Mouse (Mus musculus) heart, postnatal 36 days (tissue): Measurements from ENCODE around the gene Lcn12. TPM values are rescaled to one million over a fixed set of nuclear protein-coding genes. Genes with fewer than 3 reads are reported as not detected.
A peak's percentile ranks its signal among the peaks of the same experiment; 100 is the strongest.

Experiments
- DNase-seq, 2 experiments: peaks; one replicate each; pipeline ENCODE4 v3.0.0; 2021 to 2022
- intact Hi-C: fragments of 180-260 bp; cut with DNase I; formaldehyde crosslinking; loops from one replicate; pipeline ENCODE4 v1.15.1; 2025
- microRNA-seq, 2 experiments: library from miRNA; unstranded; fragments of <30 nt; microRNA quantifications; one replicate each; pipeline ENCODE4 v1.2.0; 2021; ENCODE audit warnings: borderline number of aligned reads in 2 of 2
- total RNA-seq, 2 experiments: library from RNA; stranded (reverse); gene quantifications; 2 replicates each; pipeline ENCODE4 v1.2.3; 2021

The Lcn12 gene
- total RNA-seq, 2 experiments from 2014 or later = not detected

DNA sequence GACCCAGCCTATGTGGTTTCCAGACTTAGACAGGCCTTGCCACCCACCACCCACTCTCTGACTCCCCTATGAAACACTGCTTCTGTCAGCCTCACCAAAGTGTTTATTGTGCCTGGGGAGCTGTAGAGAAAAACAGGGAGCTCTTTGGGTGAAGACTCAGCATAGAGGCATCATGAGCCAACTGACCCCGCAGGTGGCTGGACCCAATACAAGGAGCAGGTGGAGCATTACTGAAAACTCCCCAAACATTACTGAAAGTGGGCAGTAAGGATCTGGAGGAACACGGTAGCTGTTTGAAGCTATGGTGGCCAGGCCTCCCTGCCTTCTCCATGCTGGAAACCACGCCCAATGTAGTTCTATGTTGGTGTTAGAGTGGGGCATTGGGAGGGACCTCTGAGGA lies 30.1 kb downstream of the Lcn12 start:
- no peak for DNase-seq
- intact Hi-C loops = loop anchor here (2.0 kb wide), 1 partner anchor 37 kb away; the partner anchor contains the start of genes C8g and Fbxw5

DNA sequence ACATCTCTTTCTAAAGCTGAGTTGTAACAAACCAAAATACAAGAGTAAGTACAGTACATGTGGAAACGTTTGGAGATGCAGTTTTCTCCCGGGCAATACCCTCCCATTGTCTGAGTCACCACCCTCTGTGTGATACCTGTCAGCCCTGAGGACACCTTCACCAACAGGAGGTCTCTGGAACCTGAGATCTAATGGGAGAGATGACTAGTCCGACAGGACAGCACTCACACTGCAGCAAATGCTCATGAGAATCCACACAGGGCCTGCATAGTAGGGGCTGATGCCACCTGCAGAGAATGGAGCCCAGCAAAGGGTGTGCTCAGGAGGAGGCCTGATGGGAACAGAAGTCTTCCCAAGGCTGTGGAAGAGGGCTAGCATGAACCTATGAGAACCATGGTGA lies 32.3 kb downstream of the Lcn12 start:
- intact Hi-C loops = loop anchor here (2.0 kb wide), 1 partner anchor 31 kb away; no protein-coding TSS in a partner anchor
- no peak for DNase-seq

DNA sequence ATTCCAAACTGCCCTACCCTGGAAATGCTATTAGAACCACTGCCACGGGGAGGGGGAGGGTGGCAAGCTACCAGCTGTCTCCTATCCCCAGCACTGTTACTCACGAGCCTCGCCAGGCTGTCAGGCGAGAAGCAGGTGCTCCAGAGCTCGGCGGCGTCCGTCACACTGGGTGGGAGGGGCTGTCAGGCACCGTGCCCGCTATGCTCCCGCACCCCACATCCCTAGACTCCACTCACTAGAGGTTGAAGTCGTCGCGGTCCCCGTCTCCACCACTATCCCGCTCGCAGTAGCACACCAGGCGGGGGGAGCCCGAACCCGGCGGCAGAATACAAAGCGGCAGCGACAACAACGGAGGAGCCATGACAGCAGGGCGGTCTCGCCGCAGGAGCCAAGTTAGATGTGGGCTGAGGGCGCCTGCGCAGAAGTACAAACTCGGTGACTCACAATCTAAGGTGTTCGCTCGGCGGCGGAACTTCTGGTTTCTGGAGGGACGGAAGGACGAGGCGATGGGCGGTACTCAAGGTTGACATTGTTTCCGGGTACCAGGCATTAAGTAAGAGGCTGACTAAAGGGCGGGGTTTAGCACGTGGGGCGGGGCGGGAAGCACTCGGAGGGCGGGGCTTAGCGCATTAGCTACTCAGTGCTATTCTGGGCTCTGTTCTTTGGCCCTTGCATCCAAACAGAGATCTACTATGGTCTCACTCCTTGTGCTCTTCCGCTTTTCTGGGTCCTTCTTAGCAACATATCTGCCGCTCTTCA lies 33.0 kb downstream of the Lcn12 start, which contains the start of gene Paxx:
Paxx (minus strand) TSS at position 544 of the 759 bp plus-strand sequence.
- intact Hi-C loops = loop anchor here (2.0 kb wide), 1 partner anchor 30 kb away; no protein-coding TSS in a partner anchor
- peak; percentile 88 to 90 for DNase-seq

GRCm38 (mm10) chr2:25460135-25460534 lies 33.6 kb downstream of the Lcn12 start:
- DNase-seq = no peak
- intact Hi-C loops = loop anchor here (2.0 kb wide), 1 partner anchor 29 kb away; no protein-coding TSS in a partner anchor

DNA sequence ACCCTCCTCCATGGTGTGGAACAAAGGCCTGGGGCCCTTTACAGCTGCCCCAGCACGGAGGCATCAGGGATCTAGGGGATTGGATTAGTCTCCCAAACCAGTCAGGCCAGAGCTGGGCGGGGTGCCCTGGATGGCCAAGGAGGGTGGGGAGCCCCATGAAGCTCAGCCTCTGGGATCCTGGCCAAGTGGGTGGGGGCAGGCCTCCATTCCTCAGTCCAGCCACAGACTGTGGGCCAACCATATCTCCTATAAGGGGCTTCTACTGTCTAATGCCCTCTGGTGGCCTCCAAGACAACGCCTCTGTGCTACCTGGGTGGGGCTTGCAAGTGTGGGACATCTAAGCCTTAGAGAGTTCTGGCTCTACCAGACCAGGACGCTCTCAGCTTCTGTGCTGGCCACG lies 34.8 kb downstream of the Lcn12 start:
- intact Hi-C loops = no loop called here
- DNase-seq = peak; percentile 40 to 51

- DNase-seq = no peak
These were observed 36.5 kb downstream of the Lcn12 start for GRCm38 (mm10) chr2:25457022-25457896.

GRCm38 (mm10) chr2:25456205-25456953 lies 37.3 kb downstream of the Lcn12 start, which contains the start of gene Clic3:
Gene Clic3, plus strand, starts transcription at chr2:25456838.
- DNase-seq = no peak
- intact Hi-C loops = no loop called here

More at GRCm38 (mm10) chr2:25457022-25457896, 36.5 kb downstream of the Lcn12 start:
- intact Hi-C loops = no loop called here

DNA sequence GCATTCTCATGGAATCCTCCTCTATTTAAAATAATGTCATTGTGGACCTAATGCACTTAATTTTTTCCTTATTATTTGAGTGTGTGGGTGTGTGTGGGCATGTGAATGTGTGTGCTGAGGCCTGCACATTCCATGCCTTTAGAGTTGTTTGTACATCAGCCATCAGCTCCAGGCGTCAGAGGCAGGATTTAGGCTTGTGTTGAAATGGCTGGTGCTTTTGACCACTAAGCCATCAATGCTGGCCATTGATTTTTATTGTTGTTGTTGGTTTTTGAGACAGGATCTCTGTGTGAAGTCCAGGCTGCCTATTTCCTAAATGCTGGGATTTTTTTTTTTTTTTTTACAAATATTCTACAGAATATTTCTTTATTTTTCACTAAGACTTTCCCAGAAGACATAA lies 40.8 kb downstream of the Lcn12 start:
- no peak for DNase-seq
- intact Hi-C loops = no loop called here

GRCm38 (mm10) chr2:25450853-25451647 lies 42.7 kb downstream of the Lcn12 start:
- intact Hi-C loops = no loop called here
- no peak for DNase-seq

DNA sequence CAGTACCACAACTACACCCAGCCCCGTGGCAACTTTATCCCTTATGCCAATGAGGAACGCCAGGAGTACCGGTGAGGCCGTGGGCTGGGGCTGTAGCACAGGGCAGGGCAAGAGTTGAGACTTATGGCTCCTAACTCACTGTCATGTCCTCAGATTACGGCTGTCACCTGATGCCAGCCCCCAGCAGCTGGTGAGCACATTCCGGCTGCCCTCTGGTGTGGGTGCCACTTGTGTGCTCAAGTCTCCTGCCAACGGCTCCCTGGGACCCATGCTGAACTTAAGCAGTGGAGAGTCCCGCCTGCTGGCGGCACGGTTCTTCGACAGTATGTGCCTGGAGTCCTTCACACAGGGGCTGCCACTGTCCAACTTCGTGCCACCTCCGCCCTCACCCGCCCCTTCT lies 51.0 kb downstream of the Lcn12 start:
- intact Hi-C loops = no loop called here

GRCm38 (mm10) chr2:25441067-25441466 lies 52.6 kb downstream of the Lcn12 start:
- no peak for DNase-seq
- intact Hi-C loops = no loop called here

More for the DNA sequence above, 51.0 kb downstream of the Lcn12 start:
- no peak for DNase-seq

Small RNA genes within 50 kb of the gene (microRNA-seq; reads per million reads assigned to microRNA genes)
- gene Mir3087 = 0.67 to 2.2 reads per million in 2 experiments

Other genes with a start within 250 kb of the Lcn12 start
- gene AL732309.1, start 247.0 kb downstream of the Lcn12 start, total RNA-seq = 1 to 10 TPM; 1.2 to 2.2 TPM
- gene Tmem203, start 238.5 kb downstream of the Lcn12 start, total RNA-seq = 10 to 100 TPM; 13.4 to 15.1 TPM
- 1 to 10 TPM; 4.8 to 8.6 TPM for gene Tprn, start 231.3 kb downstream of the Lcn12 start, total RNA-seq
- 10 to 100 TPM; 37.4 to 44.0 TPM for gene Ssna1, start 221.5 kb downstream of the Lcn12 start, total RNA-seq
- gene Anapc2, start 221.4 kb downstream of the Lcn12 start, total RNA-seq = 10 to 100 TPM; 38.6 to 39.1 TPM
- gene Tmem210, start 205.8 kb downstream of the Lcn12 start, total RNA-seq = not detected
- not detected for gene Lrrc26, start 204.0 kb downstream of the Lcn12 start, total RNA-seq
- gene Grin1, start 174.7 kb downstream of the Lcn12 start, total RNA-seq = not detected
- gene Man1b1, start 161.6 kb downstream of the Lcn12 start, total RNA-seq = 10 to 100 TPM; 21.9 to 23.2 TPM
- gene Dpp7, start 137.6 kb downstream of the Lcn12 start, total RNA-seq = 1 to 10 TPM; 3.4 to 3.7 TPM
- 1 to 10 TPM; 6.7 to 8.6 TPM for gene Uap1l1, start 128.2 kb downstream of the Lcn12 start, total RNA-seq
- gene Sapcd2, start 121.6 kb downstream of the Lcn12 start, total RNA-seq = under 1 TPM; 0.46 to 0.56 TPM
- gene Entpd2, start 98.0 kb downstream of the Lcn12 start, total RNA-seq = 10 to 100 TPM; 14.5 to 15.4 TPM
- gene Npdc1, start 94.6 kb downstream of the Lcn12 start, total RNA-seq = 10 to 100 TPM; 27.3 to 27.8 TPM
- under 1 TPM; 0.27 to 0.36 TPM for gene Fut7, start 70.6 kb downstream of the Lcn12 start, total RNA-seq
- 10 to 100 TPM; 35.5 to 39.9 TPM for gene Abca2, start 65.2 kb downstream of the Lcn12 start, total RNA-seq
- 1 to 10 TPM; 1.2 to 1.6 TPM for gene Clic3, start 37.1 kb downstream of the Lcn12 start, total RNA-seq
- gene Paxx, start 32.8 kb downstream of the Lcn12 start, total RNA-seq = 10 to 100 TPM; 23.0 to 23.4 TPM
- 100 to 1,000 TPM; 189 to 202 TPM for gene Ptgds, start 23.9 kb downstream of the Lcn12 start, total RNA-seq
- 10 to 100 TPM; 82.7 to 92.8 TPM for gene Fbxw5, start 6.8 kb upstream of the Lcn12 start, total RNA-seq
- 1 to 10 TPM; 1.5 to 1.6 TPM for gene C8g, start 7.8 kb upstream of the Lcn12 start, total RNA-seq
- gene Traf2, start 53.0 kb upstream of the Lcn12 start, total RNA-seq = 10 to 100 TPM; 14.3 to 14.6 TPM
- gene Edf1, start 63.9 kb upstream of the Lcn12 start, total RNA-seq = 100 to 1,000 TPM; 215 to 227 TPM
- gene Mamdc4, start 80.9 kb upstream of the Lcn12 start, total RNA-seq = 1 to 10 TPM in 1 of 2 experiments, under 1 TPM in 1; 0.65 to 2.5 TPM
- gene Phpt1, start 81.3 kb upstream of the Lcn12 start, total RNA-seq = 10 to 100 TPM; 64.1 to 67.4 TPM
- under 1 TPM; 0.08 TPM for gene Ajm1, start 87.8 kb upstream of the Lcn12 start, total RNA-seq
- gene Rabl6, start 114.6 kb upstream of the Lcn12 start, total RNA-seq = 10 to 100 TPM; 60.9 to 62.5 TPM
- gene Ccdc183, start 123.8 kb upstream of the Lcn12 start, total RNA-seq = not detected
- gene Tmem141, start 128.1 kb upstream of the Lcn12 start, total RNA-seq = 10 to 100 TPM; 24.1 to 29.5 TPM
- gene Fcna, start 134.1 kb upstream of the Lcn12 start, total RNA-seq = 1 to 10 TPM; 5.2 to 7.5 TPM
- gene Lcn8, start 159.2 kb upstream of the Lcn12 start, total RNA-seq = under 1 TPM in 1 of 2 experiments, not detected in 1; 0.73 TPM
- not detected for gene Lcn5, start 164.0 kb upstream of the Lcn12 start, total RNA-seq
- not detected for gene Lcn6, start 182.9 kb upstream of the Lcn12 start, total RNA-seq
- gene Lcn10, start 188.8 kb upstream of the Lcn12 start, total RNA-seq = not detected
- gene Obp2a, start 206.1 kb upstream of the Lcn12 start, total RNA-seq = not detected
- gene Bmyc, start 212.8 kb upstream of the Lcn12 start, total RNA-seq = 10 to 100 TPM; 12.2 to 13.4 TPM
- not detected for gene Obp2b, start 243.1 kb upstream of the Lcn12 start, total RNA-seq